Mouse (Mus musculus) small intestine, adult 2 months (tissue): ENCODE measurements around the gene Prss16. TPM values are rescaled to one million over a fixed set of nuclear protein-coding genes. Genes with fewer than 3 reads are reported as not detected.
"Not testable (repeated sequence)": the region's sequence is repeated elsewhere in the genome, so short reads cannot be mapped to it uniquely, and the experiment has no call there.

Experiments used
- H3K27ac ChIP-seq: fragments of 200-500 bp; 2 replicates; pipeline ENCODE4 v1.5.1; 2012; ENCODE audit warnings: low read depth, low read length, control low read depth, inconsistent platforms; ENCODE audit not compliant: insufficient read depth
- H3K27me3 ChIP-seq: fragments of 200-500 bp; 2 replicates; pipeline ENCODE4 v1.6.1; 2012; ENCODE audit warnings: mild to moderate bottlenecking, moderate library complexity, low read length, inconsistent platforms; ENCODE audit not compliant: control insufficient read depth, insufficient read depth
- H3K36me3 ChIP-seq: fragments of 200-500 bp; 2 replicates; pipeline ENCODE4 v1.6.1; 2012; ENCODE audit warnings: mild to moderate bottlenecking, low read length, control low read depth, inconsistent platforms; ENCODE audit not compliant: control insufficient read depth, insufficient read depth
- H3K4me1 ChIP-seq: fragments of 200-500 bp; 2 replicates; pipeline ENCODE4 v1.6.1; 2012; ENCODE audit warnings: low read length, inconsistent platforms, mixed read lengths; ENCODE audit not compliant: control insufficient read depth, insufficient read depth, insufficient read length
- H3K4me3 ChIP-seq: fragments of 200-500 bp; 2 replicates; pipeline ENCODE4 v1.5.1; 2012; ENCODE audit warnings: low read depth, mild to moderate bottlenecking, control low read depth, inconsistent platforms, low read length, moderate library complexity
- CTCF ChIP-seq: fragments of 200-500 bp; IDR thresholded peaks from 2 replicates; pipeline ENCODE4 v1.5.1; 2012; ENCODE audit warnings: low read depth, mild to moderate bottlenecking, control low read depth, inconsistent platforms, low read length, moderate library complexity, mixed read lengths; ENCODE audit not compliant: insufficient replicate concordance, insufficient read length; ENCODE audit errors: extremely low read depth
- POLR2A ChIP-seq: fragments of 200-500 bp; IDR thresholded peaks from 2 replicates; pipeline ENCODE4 v1.6.1; 2012; ENCODE audit warnings: low read depth, mild to moderate bottlenecking, control low read depth, inconsistent platforms, low read length, moderate library complexity
- WGBS: fragments of 180-500 bp; shearing (Covaris S2); methylation state at CpG from one replicate; pipeline ENCODE4 v1.1.7; 2018; 5-methylcytosine and 5-hydroxymethylcytosine counted together
- polyA plus RNA-seq: library from polyadenylated mRNA; depleted of rRNA; stranded (reverse); fragments of >200 nt; gene quantifications from 2 replicates; pipeline ENCODE4 v1.2.3, GENCODE M21; 2012

Gene Prss16
- polyA plus RNA-seq, 1 experiment = 2.0 TPM

DNA sequence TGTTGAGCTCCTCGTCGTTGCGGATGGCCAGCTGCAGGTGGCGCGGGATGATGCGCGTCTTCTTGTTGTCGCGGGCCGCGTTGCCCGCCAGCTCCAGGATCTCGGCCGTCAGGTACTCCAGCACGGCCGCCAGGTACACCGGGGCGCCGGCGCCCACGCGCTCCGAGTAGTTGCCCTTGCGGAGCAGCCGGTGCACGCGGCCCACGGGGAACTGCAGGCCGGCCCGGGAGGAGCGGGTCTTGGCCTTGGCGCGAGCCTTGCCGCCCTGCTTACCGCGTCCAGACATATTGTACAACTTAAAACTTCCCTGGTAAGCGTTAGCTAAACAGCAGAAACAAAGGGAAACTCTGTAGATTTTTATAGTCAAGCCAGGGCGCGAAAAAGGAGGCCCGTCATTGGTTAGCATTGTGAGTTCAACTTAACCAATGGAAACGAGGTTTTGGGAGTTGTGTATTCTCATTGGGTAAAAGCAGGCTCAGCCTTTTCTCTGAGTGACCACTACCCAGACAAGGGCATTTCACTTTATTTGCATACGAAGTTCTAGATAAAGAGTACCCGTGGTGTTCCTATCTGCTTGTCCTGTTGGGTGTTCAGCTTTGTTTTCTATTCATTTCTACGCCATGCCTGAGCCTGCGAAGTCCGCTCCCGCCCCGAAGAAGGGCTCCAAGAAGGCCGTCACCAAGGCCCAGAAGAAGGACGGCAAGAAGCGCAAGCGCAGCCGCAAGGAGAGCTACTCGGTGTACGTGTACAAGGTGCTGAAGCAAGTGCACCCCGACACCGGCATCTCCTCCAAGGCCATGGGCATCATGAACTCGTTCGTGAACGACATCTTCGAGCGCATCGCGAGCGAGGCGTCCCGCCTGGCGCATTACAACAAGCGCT, 26.0 kb upstream of the Prss16 start, which contains the start of the genes Hist1h2ah and Hist1h2bk:
Gene Hist1h2ah, minus strand, starts transcription at position 302 of the 882 bp plus-strand sequence.
Gene Hist1h2bk, plus strand, starts transcription at position 604 of the 882 bp plus-strand sequence.
- H3K36me3 ChIP-seq, H3K27me3 ChIP-seq, H3K4me1 ChIP-seq: not testable (repeated sequence)
- H3K27ac ChIP-seq = peak within 1 kb of the TSS; percentile 58
- H3K4me3 ChIP-seq = peak within 1 kb of the TSS; percentile 64
- TF ChIP-seq POLR2A = 0 out of 2 replicates have a peak, but pooled peaks have one; percentile 27
- WGBS = under 1% methylated on average over 31 of the region's 69 CpGs

GRCm38 (mm10) chr13:22034443-22035266, 25.1 kb upstream of the Prss16 start:
- H3K36me3 ChIP-seq = no peaks in the 10 kb centered on the region
- TF ChIP-seq CTCF = no peak
- WGBS = 1% methylated on average over 14 of the region's 14 CpGs
- 0 out of 2 replicates have a peak overlapping the region, but pooled peaks have one; percentile 58 for H3K27ac ChIP-seq
- H3K4me3 ChIP-seq = peak overlapping the region; percentile 50
- peaks cover 2% of the 10 kb centered on the region; the same call in 1 of the 2 replicates for H3K4me1 ChIP-seq
- H3K27me3 ChIP-seq = no peaks in the 10 kb centered on the region

- 26% methylated on average over 5 of the region's 5 CpGs for WGBS
- Histone ChIP-seq H3K27ac (0 out of 2 replicates have a peak overlapping the region, but pooled peaks have one; percentile 6), H3K4me3 (no peak overlapping the region), H3K4me1 (peaks cover 2% of the 10 kb centered on the region; the same call in 1 of the 2 replicates), H3K36me3 (no peaks in the 10 kb centered on the region), H3K27me3 (no peaks in the 10 kb centered on the region)
- no peak for TF ChIP-seq CTCF
- no peak for TF ChIP-seq POLR2A
Observed at GRCm38 (mm10) chr13:22033741-22034442, 24.4 kb upstream of the Prss16 start.

DNA sequence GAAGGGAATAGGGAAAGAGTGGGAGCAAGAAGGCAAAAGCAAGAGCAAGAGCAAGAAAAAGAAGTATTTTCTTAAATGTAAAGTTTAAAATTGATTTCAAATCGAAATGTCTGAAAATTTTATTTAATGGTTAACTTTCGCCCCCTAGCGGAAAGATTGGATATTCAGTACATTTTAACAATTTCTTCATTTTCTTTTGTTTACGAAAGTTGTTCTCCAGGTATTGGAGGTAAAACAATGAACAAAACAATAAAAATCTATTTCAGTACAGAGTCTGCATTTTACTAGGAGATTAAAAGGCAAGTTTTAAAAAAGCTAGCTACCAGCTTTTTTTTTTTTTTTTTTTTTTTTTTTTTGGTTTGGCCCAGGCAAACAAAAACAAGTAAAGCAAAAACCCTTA, 21.0 kb upstream of the Prss16 start:
- Histone ChIP-seq H3K4me3 (no peak overlapping the region), H3K27ac (no peak overlapping the region), H3K4me1 (0 out of 2 replicates have a peak, but pooled peaks cover 3% of the 10 kb centered on the region), H3K36me3 (no peaks in the 10 kb centered on the region), H3K27me3 (no peaks in the 10 kb centered on the region; the same call in 1 of the 2 replicates)
- WGBS = 4% methylated on average over 4 of the region's 4 CpGs
- TF ChIP-seq POLR2A (no peak), CTCF (no peak)

- Histone ChIP-seq H3K27ac (no peak overlapping the region), H3K4me1 (0 out of 2 replicates have a peak, but pooled peaks cover 3% of the 10 kb centered on the region), H3K27me3 (no peaks in the 10 kb centered on the region; the same call in 1 of the 2 replicates), H3K36me3 (no peaks in the 10 kb centered on the region), H3K4me3 (no peak overlapping the region)
- TF ChIP-seq POLR2A = no peak
- no peak for TF ChIP-seq CTCF
- 73% methylated on average over 8 of the region's 8 CpGs for whole genome bisulfite sequencing
Observed at GRCm38 (mm10) chr13:22029928-22030327, 20.4 kb upstream of the Prss16 start.

DNA sequence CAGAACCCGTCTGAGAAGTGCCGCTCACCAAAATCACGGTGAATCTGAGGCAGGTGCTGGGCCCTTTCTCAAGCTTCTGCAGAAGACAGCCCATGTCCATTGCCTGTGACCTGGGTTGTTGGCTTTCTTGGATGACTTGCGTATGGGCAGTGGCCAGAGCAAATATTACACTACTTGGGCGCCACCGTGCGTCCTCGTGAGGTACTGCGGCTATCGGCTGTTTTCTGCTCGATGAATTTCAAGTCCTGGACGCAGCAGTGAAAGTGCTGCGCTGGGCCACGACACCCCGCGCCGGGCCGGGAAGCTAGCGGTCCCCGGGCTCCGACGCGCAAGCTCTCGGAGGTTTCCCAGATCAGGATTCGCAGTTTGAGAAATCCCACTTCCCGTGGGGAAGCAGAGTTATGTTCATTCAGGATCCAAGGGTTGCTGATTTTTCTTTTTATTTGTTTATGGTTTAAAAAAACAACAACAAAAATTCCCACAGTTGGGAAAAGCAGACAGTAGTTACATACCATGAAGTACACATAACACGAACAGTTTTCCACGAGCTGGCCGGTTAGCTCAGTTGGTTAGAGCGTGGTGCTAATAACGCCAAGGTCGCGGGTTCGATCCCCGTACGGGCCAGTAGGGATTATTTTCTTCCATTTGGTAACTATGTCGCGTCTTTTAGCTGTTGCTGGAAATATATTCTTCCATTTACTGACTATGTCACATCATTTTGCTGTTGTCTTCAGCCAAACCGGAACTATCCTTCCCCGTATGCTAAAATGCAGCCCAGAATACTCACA, 19.3 kb upstream of the Prss16 start:
- WGBS = 2% methylated on average over 40 of the region's 40 CpGs
- TF ChIP-seq POLR2A (no peak), CTCF (peak; percentile 92)
- Histone ChIP-seq H3K4me3 (peak overlapping the region; percentile 76), H3K36me3 (no peaks in the 10 kb centered on the region), H3K27ac (peak overlapping the region; percentile 43), H3K27me3 (no peaks in the 10 kb centered on the region; the same call in 1 of the 2 replicates), H3K4me1 (0 out of 2 replicates have a peak, but pooled peaks cover 3% of the 10 kb centered on the region)
